Mouse (Mus musculus) erythroblast, adult 5-6 weeks (primary cell): Measurements from ENCODE around the gene Fibp. TPM values are rescaled to one million over a fixed set of nuclear protein-coding genes. Genes with fewer than 3 reads are reported as not detected.

ENCODE experiments used
- ATAC-seq: replicated peaks from 2 replicates; pipeline ENCODE4 v1.8.0; 2016; ENCODE audit warnings: moderate number of reproducible peaks, mild to moderate bottlenecking, moderate TSS enrichment, inconsistent platforms; ENCODE audit not compliant: poor library complexity, low FRiP score, severe bottlenecking
- total RNA-seq, 2 experiments: library from RNA; stranded (forward) in 1 of 2; stranded (reverse) in 1 of 2; fragments of 150-400 nt in 1 of 2; fragments of 200-764, 138-1000 nt in 1 of 2; gene quantifications; 2 replicates each; pipeline versions ENCODE4 v1.2.3 to v1.2.4; 2015 to 2017; ENCODE audit warnings: low replicate concordance in 2 of 2

Fibp gene
- total RNA-seq, 2 experiments from 2014 or later, result 15.2 to 17.6 TPM

- ATAC-seq, result no peak
These were observed 30.6 kb upstream of the Fibp start for GRCm38 (mm10) chr19:5429806-5430205.

GRCm38 (mm10) chr19:5430408-5430807, 30.0 kb upstream of the Fibp start:
- no peak for ATAC-seq

- no peak for ATAC-seq
These were observed 28.4 kb upstream of the Fibp start for GRCm38 (mm10) chr19:5431911-5432464.

GRCm38 (mm10) chr19:5432992-5433852, 27.2 kb upstream of the Fibp start:
- ATAC-seq, result no peak; the same call in 1 of the 2 replicates

- no peak for ATAC-seq
These were observed 26.5 kb upstream of the Fibp start for GRCm38 (mm10) chr19:5433951-5434350.

- no peak for ATAC-seq
These were observed 16.0 kb upstream of the Fibp start for GRCm38 (mm10) chr19:5444371-5444908.

- no peak for ATAC-seq
These were observed 15.5 kb upstream of the Fibp start for GRCm38 (mm10) chr19:5444954-5445353.

- ATAC-seq, result no peak
These were observed 14.7 kb upstream of the Fibp start for GRCm38 (mm10) chr19:5445747-5446146.

GRCm38 (mm10) chr19:5447515-5448353, 12.7 kb upstream of the Fibp start, which contains the start of gene Fosl1:
Gene Fosl1, plus strand, starts transcription at chr19:5447547.
- peak; percentile 47; the same call in 1 of the 2 replicates for ATAC-seq

- peak; percentile 87 for ATAC-seq
These were observed 11.9 kb upstream of the Fibp start for GRCm38 (mm10) chr19:5448354-5449150.

GRCm38 (mm10) chr19:5449673-5450072, 10.7 kb upstream of the Fibp start:
- no peak for ATAC-seq

- ATAC-seq, result no peak
These were observed 8.6 kb upstream of the Fibp start for GRCm38 (mm10) chr19:5451766-5452165.

- no peak for ATAC-seq
These were observed 5.4 kb upstream of the Fibp start for GRCm38 (mm10) chr19:5455037-5455436.

GRCm38 (mm10) chr19:5455568-5455967, 4.8 kb upstream of the Fibp start:
- ATAC-seq, result no peak

GRCm38 (mm10) chr19:5456241-5456921, 4.0 kb upstream of the Fibp start:
- no peak for ATAC-seq

- peak; percentile 84 for ATAC-seq
These were observed 3.3 kb upstream of the Fibp start for GRCm38 (mm10) chr19:5456922-5457745.

- ATAC-seq, result no peak
These were observed 2.5 kb upstream of the Fibp start, which contains the start of gene Ccdc85b for GRCm38 (mm10) chr19:5457746-5458442. Gene Ccdc85b, minus strand, starts transcription at chr19:5457894.
